Mouse (Mus musculus) regulatory T cell (primary cell): ENCODE measurements around the gene Map1lc3b.

Experiments used
- in situ Hi-C: fragments of 300-600 bp; cut with MboI, MseI; formaldehyde crosslinking; loops from one replicate; pipeline ENCODE4 v1.15.1; 2025; ENCODE audit warnings: high pct_unique_total_duplicates

Gene Map1lc3b

GRCm38 (mm10) chr8:121590203-121591177 is at the start of gene Map1lc3b:
Gene Map1lc3b (plus strand): TSS chr8:121590361.
- in situ Hi-C loops, result loop anchor here (5.0 kb wide), 1 partner anchor 43 kb away; no protein-coding TSS in a partner anchor

- in situ Hi-C loops, result no loop called here
Observed at GRCm38 (mm10) chr8:121541862-121542261, 48.3 kb upstream of the Map1lc3b start.

GRCm38 (mm10) chr8:121542901-121543300 is 47.3 kb upstream of the Map1lc3b start:
- in situ Hi-C loops, result no loop called here

- in situ Hi-C loops, result no loop called here
Observed at GRCm38 (mm10) chr8:121544276-121544785, 45.8 kb upstream of the Map1lc3b start, which contains the start of gene 1700018B08Rik. Gene 1700018B08Rik (minus strand): TSS chr8:121544320.

- in situ Hi-C loops, result loop anchor here (5.0 kb wide), 1 partner anchor 47 kb away; the partner anchor contains the start of gene Map1lc3b
Observed at GRCm38 (mm10) chr8:121544936-121545335, 45.2 kb upstream of the Map1lc3b start.

- in situ Hi-C loops, result loop anchor here (5.0 kb wide), 1 partner anchor 45 kb away; the partner anchor contains the start of gene Map1lc3b
Observed at GRCm38 (mm10) chr8:121547132-121547531, 43.0 kb upstream of the Map1lc3b start.

GRCm38 (mm10) chr8:121550056-121550455 is 40.1 kb upstream of the Map1lc3b start:
- in situ Hi-C loops, result no loop called here

- in situ Hi-C loops, result no loop called here
Observed at GRCm38 (mm10) chr8:121551065-121551985, 38.8 kb upstream of the Map1lc3b start.

- in situ Hi-C loops, result no loop called here
Observed at GRCm38 (mm10) chr8:121552506-121552905, 37.7 kb upstream of the Map1lc3b start.

GRCm38 (mm10) chr8:121553831-121554475 is 36.2 kb upstream of the Map1lc3b start:
- in situ Hi-C loops, result no loop called here

- in situ Hi-C loops, result no loop called here
Observed at GRCm38 (mm10) chr8:121557746-121558145, 32.4 kb upstream of the Map1lc3b start.

GRCm38 (mm10) chr8:121558538-121558937 is 31.6 kb upstream of the Map1lc3b start:
- in situ Hi-C loops, result no loop called here

GRCm38 (mm10) chr8:121559801-121560200 is 30.4 kb upstream of the Map1lc3b start:
- in situ Hi-C loops, result no loop called here

GRCm38 (mm10) chr8:121560432-121561100 is 29.6 kb upstream of the Map1lc3b start:
- in situ Hi-C loops, result no loop called here

GRCm38 (mm10) chr8:121561636-121562345 is 28.4 kb upstream of the Map1lc3b start:
- in situ Hi-C loops, result no loop called here

GRCm38 (mm10) chr8:121562941-121563351 is 27.2 kb upstream of the Map1lc3b start:
- in situ Hi-C loops, result no loop called here

- in situ Hi-C loops, result no loop called here
Observed at GRCm38 (mm10) chr8:121563701-121564100, 26.5 kb upstream of the Map1lc3b start.

GRCm38 (mm10) chr8:121568321-121568720 is 21.8 kb upstream of the Map1lc3b start:
- in situ Hi-C loops, result no loop called here

- in situ Hi-C loops, result loop anchor here (10.0 kb wide), 1 partner anchor 994 kb away; the partner anchor contains the start of gene Cdt1
Observed at GRCm38 (mm10) chr8:121570335-121570734, 19.8 kb upstream of the Map1lc3b start.

- in situ Hi-C loops, result loop anchor here (10.0 kb wide), 1 partner anchor 994 kb away; the partner anchor contains the start of gene Cdt1
Observed at GRCm38 (mm10) chr8:121570801-121571200, 19.4 kb upstream of the Map1lc3b start.
